Mouse (Mus musculus) cerebellum, postnatal 36 days (tissue): Measurements from ENCODE around the gene Erc2.

Experiments used
- DNase-seq, 2 experiments: peaks; one replicate each; pipeline ENCODE4 v3.0.0; 2021 to 2022; ENCODE audit warnings: mixed read lengths in 2 of 2

Erc2 gene

GRCm38 (mm10) chr14:27622176-27622922, at the start of gene Erc2:
Gene Erc2, plus strand, starts transcription at chr14:27622428.
- DNase-seq: peak; percentile 79 to 86

- no peak for DNase-seq
Measured at GRCm38 (mm10) chr14:27578443-27578842, 43.8 kb upstream of the Erc2 start.

- peak; percentile 27 to 46 for DNase-seq
Measured at GRCm38 (mm10) chr14:27589616-27590015, 32.6 kb upstream of the Erc2 start.

- DNase-seq: no peak
Measured at GRCm38 (mm10) chr14:27592163-27592562, 30.1 kb upstream of the Erc2 start.

DNA sequence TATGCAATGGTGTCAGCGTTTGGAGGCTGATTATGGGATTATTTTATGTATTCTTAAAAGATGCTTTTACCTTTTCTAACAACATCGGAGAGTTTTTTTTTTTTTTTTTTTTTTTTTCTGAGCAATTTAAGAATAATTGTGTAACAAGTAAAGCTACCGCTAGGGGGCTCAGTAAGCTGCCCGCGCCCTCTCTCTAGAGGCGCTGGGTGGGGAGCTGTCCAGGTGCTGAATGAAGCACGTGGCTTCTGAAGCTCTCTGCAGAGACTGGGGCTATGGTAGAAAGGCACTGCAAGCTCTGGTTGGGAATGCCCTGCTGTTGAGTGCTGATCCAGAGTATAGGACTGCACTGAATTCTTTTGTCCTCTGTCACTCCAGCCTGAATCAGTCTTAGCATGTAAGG, 26.0 kb upstream of the Erc2 start:
- peak; percentile 56 to 58 for DNase-seq

GRCm38 (mm10) chr14:27602136-27602535, 20.1 kb upstream of the Erc2 start:
- no peak for DNase-seq

- DNase-seq: no peak
Measured at GRCm38 (mm10) chr14:27607419-27607818, 14.8 kb upstream of the Erc2 start.

DNA sequence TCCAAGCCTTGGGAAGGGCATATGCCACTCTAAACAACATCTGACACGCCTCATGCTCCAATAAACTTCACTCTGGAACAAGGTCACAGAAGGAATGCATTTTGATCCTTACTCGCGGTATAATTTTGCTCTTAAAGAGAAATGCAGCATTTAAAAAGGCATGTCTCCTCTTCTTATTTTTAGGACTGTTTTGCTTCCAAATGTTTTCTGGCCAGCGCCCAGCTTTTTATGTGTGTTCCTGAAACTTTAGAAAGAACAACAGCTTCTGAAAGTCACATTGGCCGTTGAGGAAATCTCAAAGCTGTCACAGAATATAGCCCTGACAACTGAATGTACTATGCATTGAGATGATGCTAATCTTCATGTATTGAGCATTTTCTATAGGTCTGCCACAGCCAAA, 8.5 kb upstream of the Erc2 start:
- DNase-seq: no peak

DNA sequence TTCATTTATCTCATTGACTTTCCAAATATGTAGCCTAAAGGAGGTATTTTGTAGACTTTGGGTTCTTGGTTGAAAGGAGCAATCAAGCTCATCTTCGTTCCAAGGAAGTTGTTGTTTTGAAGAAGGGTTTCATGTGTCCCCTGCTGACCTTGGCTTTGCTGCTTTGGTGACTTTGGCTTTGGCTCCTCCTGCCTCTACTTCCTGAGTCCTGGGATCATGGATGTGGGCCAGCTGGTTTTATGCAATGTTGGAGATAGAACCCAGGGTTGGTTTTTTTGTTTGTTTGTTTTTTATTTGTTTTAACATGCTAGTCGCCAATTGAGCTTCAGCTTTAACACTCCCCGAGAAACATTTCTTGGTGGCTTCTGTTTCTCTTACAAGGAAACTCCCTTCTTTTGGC, 4.9 kb upstream of the Erc2 start:
- no peak for DNase-seq

DNA sequence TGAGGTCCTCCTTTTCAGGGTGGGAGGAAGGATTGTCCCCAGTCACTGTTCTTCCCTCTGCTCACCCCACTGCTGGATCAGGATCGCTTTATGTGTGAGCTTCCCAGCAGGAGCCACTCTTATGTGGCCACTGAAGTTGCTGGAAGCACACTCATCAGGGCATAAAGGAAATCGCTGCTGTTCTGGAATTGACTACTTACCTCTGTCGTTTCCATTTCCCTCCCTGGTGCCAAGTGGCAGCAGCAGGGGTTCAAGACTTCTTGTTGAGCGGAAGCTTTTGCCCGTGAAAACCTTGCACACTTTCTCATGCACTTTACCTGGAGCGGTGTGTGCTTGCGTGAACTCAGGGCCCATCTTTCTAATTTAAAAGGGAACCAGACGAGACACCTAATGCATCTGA, 652 bp upstream of the Erc2 start:
- DNase-seq: no peak

DNA sequence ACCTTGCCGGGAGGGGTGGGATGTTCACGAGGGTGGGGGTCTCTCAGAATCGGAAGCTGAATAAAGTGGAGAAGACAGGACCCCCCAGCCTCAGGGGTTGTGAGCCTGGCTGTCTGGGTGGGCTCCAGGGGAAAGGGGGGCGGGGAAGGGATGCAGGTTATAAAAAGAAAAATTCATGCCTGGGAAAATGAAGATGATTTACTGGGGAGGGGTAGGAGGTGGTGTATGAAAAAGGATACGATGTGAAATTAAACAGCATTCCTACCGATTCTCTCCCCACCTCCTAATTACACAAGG, 643 bp downstream of the Erc2 start:
- no peak for DNase-seq

- DNase-seq: peak; percentile 83 to 85
Measured at GRCm38 (mm10) chr14:27623368-27623767, 1.1 kb downstream of the Erc2 start.

- DNase-seq: no peak
Measured at GRCm38 (mm10) chr14:27628701-27629100, 6.5 kb downstream of the Erc2 start.

GRCm38 (mm10) chr14:27629369-27630012, 7.3 kb downstream of the Erc2 start:
- DNase-seq: no peak

- no peak for DNase-seq
Measured at GRCm38 (mm10) chr14:27630973-27631640, 8.9 kb downstream of the Erc2 start.

- DNase-seq: no peak
Measured at GRCm38 (mm10) chr14:27634761-27635160, 12.5 kb downstream of the Erc2 start.

DNA sequence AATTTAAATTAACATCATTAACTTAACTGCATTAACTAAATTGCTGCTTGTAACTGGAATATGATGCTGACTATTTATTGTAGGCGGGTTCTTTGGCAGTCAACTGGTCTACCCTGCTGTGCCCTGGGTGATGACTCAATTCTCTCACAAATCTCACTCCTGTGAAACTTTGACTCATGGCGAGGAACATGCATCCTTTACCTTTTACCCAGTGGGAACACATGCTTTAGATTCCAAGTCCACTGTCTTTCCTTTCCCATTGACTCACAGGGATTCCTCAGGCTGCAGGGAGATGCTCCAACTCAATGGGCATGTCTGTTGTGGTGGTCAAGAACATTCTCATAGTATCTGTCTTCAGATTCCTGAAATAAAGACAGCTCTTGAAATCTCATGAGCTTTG, 14.3 kb downstream of the Erc2 start:
- DNase-seq: no peak

DNA sequence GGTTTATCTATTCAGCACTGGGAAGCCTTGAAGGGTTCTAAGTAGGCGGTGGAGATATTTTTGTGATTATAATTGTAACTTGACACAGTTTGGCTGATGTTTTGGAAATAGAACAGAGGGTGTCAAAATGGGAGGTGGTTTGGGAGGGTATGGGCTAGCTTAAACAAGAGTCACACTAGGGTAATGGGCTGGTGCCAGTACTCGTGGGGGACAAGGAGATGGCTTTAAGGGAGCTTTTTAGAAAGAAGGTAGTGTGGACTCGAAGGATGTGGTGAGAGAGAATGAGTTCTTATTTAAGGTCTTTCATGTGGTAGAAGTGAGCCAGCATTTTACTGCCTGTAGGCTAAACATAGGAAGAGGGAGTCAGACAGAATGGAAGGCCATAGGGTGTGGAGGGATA, 19.2 kb downstream of the Erc2 start:
- DNase-seq: no peak

GRCm38 (mm10) chr14:27642981-27643380, 20.8 kb downstream of the Erc2 start:
- no peak for DNase-seq

- no peak for DNase-seq
Measured at GRCm38 (mm10) chr14:27654670-27655069, 32.4 kb downstream of the Erc2 start.

DNA sequence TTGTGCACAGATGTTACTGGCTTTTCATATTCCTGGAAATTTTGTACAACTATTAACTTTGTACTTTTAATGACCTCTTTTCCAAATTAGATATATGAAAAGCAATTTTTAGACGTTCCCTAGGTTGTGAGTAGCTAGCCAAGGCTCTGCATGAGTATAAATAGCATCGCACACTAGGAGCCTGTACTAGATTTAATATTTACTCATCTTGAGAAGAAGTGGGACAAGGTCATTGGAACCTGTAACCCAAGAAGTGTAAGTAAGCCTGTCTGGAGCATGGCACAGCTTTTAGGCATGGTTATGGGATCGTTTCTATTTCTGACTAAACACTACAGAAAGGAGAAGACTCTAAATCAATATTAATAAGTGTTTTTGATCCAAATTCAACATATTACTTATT, 36.4 kb downstream of the Erc2 start:
- no peak for DNase-seq

GRCm38 (mm10) chr14:27661466-27661865, 39.2 kb downstream of the Erc2 start:
- DNase-seq: no peak

DNA sequence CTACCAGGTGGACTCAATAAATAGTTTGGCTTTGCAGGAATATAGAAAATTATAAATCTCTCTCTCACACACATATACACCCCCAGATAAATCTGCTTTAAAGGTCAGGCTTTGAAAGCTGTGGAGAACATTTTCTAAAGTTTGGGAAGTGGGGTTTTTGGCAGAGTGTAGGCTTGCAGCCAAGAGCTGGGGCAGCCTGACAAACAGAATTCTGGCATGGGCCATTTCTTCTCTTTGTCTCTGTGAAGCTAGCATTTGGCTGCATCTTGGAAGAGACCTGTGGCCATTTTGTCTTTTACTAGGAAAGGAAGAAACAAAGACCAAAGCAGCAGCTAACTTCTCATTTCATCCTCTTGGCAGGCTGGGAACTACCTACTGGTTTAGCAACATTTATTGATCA, 40.0 kb downstream of the Erc2 start:
- DNase-seq: no peak
